Mouse (Mus musculus): ENCODE data around the gene Gpc6.

GRCm38 (mm10) chr14:117519574-117519973 lies 594.5 kb downstream of the Gpc6 start:
- TF ChIP-seq CTCF (IDR thresholded peaks at IDR 0.05; ENCODE audit: insufficient read depth, low read depth, low read length) (no peak), POLR2A (IDR thresholded peaks at IDR 0.05; ENCODE audit: insufficient read depth, low read depth, low read length) (no peak)

All from olfactory bulb, adult 2 months (tissue).